In the genomic region with DNA sequence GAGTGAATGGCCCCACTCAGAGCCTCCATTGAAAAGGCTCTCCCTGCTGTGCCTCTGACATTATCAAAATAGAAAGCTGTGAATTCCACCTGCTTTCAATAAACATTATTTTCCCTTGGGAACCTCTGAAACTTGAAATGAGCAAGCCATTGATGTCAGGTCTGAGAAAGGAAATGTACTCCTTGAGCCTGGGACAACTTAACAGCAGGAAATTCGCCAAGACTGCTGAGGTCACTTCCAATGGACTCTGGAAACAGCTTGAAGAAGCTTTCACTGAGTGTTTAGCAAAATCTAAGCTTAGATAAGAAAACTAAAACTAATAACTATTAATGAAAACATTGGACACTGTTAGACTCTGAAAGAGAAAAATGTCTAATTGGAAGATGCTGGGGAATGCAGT, we compare ENCODE assay signal across 13 mouse cellular contexts. TPM values are rescaled to one million over a fixed set of nuclear protein-coding genes. Genes with fewer than 3 reads are reported as not detected.
DNase-seq lines count a peak whose midpoint lies in the region; ATAC-seq and TF ChIP-seq lines count a peak whose summit lies in the region.
"Had no signal": no experiment of that assay in that cellular context is flagged by ENCODE, and none has a peak within 500 bp of the region (broad histone marks: within the 10 kb centered on the region; RNA-seq: fewer than 3 reads in every experiment).

No protein-coding gene starts in this region.

- H3K4me3 ChIP-seq in lung, postnatal 0 days (ENCODE audit: low read depth, low read length) = no peak overlapping the region
- no peak overlapping the region for H3K4me3 ChIP-seq in lung, adult 2 months (replicated peaks; ENCODE audit: extremely low read depth, low read depth, low read length)
- H3K4me3 ChIP-seq in forebrain, embryonic 12.5 days (replicated peaks) = no peak overlapping the region

- H3K9me3 ChIP-seq in lung, postnatal 0 days (ENCODE audit: low read length) = no peaks in the 10 kb centered on the region
- no peaks in the 10 kb centered on the region for H3K9me3 ChIP-seq in forebrain, embryonic 12.5 days

- no peak for TF ChIP-seq EP300 in lung, postnatal 0 days (IDR thresholded peaks at IDR 0.05)

- no peak overlapping the region for H3K9ac ChIP-seq in lung, postnatal 0 days (replicated peaks; ENCODE audit: low read depth)
- H3K9ac ChIP-seq in forebrain, embryonic 12.5 days = no peak overlapping the region

- peak; percentile 33 for DNase-seq in gastrocnemius, adult 18-20 months (ENCODE audit: low spot score)
- no peak for DNase-seq in gastrocnemius, adult 8-10 months (ENCODE audit: low spot score in 2 of 2)
- DNase-seq in lung, postnatal 0 days (ENCODE audit: low spot score) = peak; percentile 26
- DNase-seq in lung, adult 2 months = no peak
- peak; percentile 22 for DNase-seq in embryo, embryonic 11 days
- DNase-seq in mesoderm, embryonic 11.5 days (ENCODE audit: low read depth, low spot score) = peak; percentile 14
- DNase-seq in cerebellum, adult 9-10 months = no peak
- DNase-seq: B cell, adult 2 months; gastrocnemius, postnatal 14 days; thymus, adult 2 months had no signal

- H3K27ac ChIP-seq in lung, postnatal 0 days (ENCODE audit: low read length) = no peak overlapping the region
- no peak overlapping the region for H3K27ac ChIP-seq in forebrain, embryonic 12.5 days
- H3K27ac ChIP-seq: macrophage had no signal

- H3K4me2 ChIP-seq in lung, postnatal 0 days (replicated peaks; ENCODE audit: low read depth, low read length) = no peak overlapping the region
- H3K4me2 ChIP-seq in forebrain, embryonic 12.5 days = no peak overlapping the region
- H3K4me2 ChIP-seq: liver, embryonic 11.5 days had no signal

- TF ChIP-seq CTCF in lung, postnatal 0 days (IDR thresholded peaks at IDR 0.05) = no peak
- TF ChIP-seq CTCF in lung, adult 2 months (IDR thresholded peaks at IDR 0.05; ENCODE audit: insufficient read depth, low read length) = no peak

- H3K27me3 ChIP-seq in lung, postnatal 0 days (replicated peaks; ENCODE audit: insufficient read depth, low read length) = no peaks in the 10 kb centered on the region
- no peaks in the 10 kb centered on the region for H3K27me3 ChIP-seq in forebrain, embryonic 12.5 days

- no peak for ATAC-seq in lung, postnatal 0 days
- no peak for ATAC-seq in forebrain, embryonic 12.5 days (ENCODE audit: low FRiP score)

- H3K4me1 ChIP-seq in lung, postnatal 0 days (ENCODE audit: insufficient read depth, low read depth, low read length) = no peaks in the 10 kb centered on the region
- peaks cover 2% of the 10 kb centered on the region; the same call in 1 of the 2 replicates for H3K4me1 ChIP-seq in lung, adult 2 months (ENCODE audit: control insufficient read depth, insufficient read depth, low read length)
- no peaks in the 10 kb centered on the region for H3K4me1 ChIP-seq in forebrain, embryonic 12.5 days

- 4% methylated on average over 1 of the region's 1 CpGs for WGBS in lung, postnatal 0 days
- 17% methylated on average over 1 of the region's 1 CpGs for WGBS in lung, adult 2 months
- 10% methylated on average over 1 of the region's 1 CpGs for WGBS in forebrain, embryonic 12.5 days

- no peaks in the 10 kb centered on the region for H3K36me3 ChIP-seq in lung, postnatal 0 days (ENCODE audit: insufficient read depth, low read length)
- H3K36me3 ChIP-seq in forebrain, embryonic 12.5 days (replicated peaks) = no peaks in the 10 kb centered on the region

- no peak for TF ChIP-seq POLR2A in lung, adult 2 months (IDR thresholded peaks at IDR 0.05; ENCODE audit: borderline replicate concordance, extremely low read depth, low read depth, low read length)

RNA-seq across cellular contexts. Expression of a gene that starts 7.6 kb away (rescaled TPM):
- 10 to 100 TPM; 17.1 to 25.8 TPM for total RNA-seq in gastrocnemius, adult 18-20 months (2021)
- total RNA-seq in gastrocnemius, adult 8-10 months (2022) = 10 to 100 TPM; 11.0 to 19.8 (median 16.4) TPM
- 420 and 480 TPM in 2 replicates for polyA plus RNA-seq in lung, postnatal 0 days (2015; fragmentation: Nextera tagmentation; extraction: Ambion mirVana)
- 40.0 and 65.8 TPM in 2 replicates for polyA plus RNA-seq in lung, adult 2 months (2012; rRNA removed)
- polyA plus RNA-seq in forebrain, embryonic 12.5 days (2016; fragmentation: Nextera tagmentation; extraction: Ambion mirVana) = 58.9 and 62.1 TPM in 2 replicates

RNA-seq across cellular contexts. Expression of a gene that starts 53.6 kb away (rescaled TPM):
- total RNA-seq in gastrocnemius, adult 18-20 months (2021) = 10 to 100 TPM; 18.0 to 18.8 TPM
- 10 to 100 TPM; 13.9 to 16.5 (median 15.4) TPM for total RNA-seq in gastrocnemius, adult 8-10 months (2022)
- polyA plus RNA-seq in lung, postnatal 0 days (2015; fragmentation: Nextera tagmentation; extraction: Ambion mirVana) = 73.3 and 75.0 TPM in 2 replicates
- polyA plus RNA-seq in lung, adult 2 months (2012; rRNA removed) = 12.7 and 18.8 TPM in 2 replicates
- 15.0 and 18.1 TPM in 2 replicates for polyA plus RNA-seq in forebrain, embryonic 12.5 days (2016; fragmentation: Nextera tagmentation; extraction: Ambion mirVana)

Comparison
In these comparisons a context has a peak if more than half of its experiments do, and no peak if none do; other contexts are left out.
1. DNase-seq: peak in gastrocnemius, adult 18-20 months (single experiment), lung, postnatal 0 days (single experiment), embryo, embryonic 11 days (single experiment) and mesoderm, embryonic 11.5 days (single experiment); none in gastrocnemius, adult 8-10 months (0 of 2), lung, adult 2 months (single experiment) and cerebellum, adult 9-10 months (single experiment).